Mouse (Mus musculus) kidney, embryonic 14.5 days (tissue): ENCODE results near the gene Dedd2. TPM values are rescaled to one million over a fixed set of nuclear protein-coding genes. Genes with fewer than 3 reads are reported as not detected.

Experiments used
- ATAC-seq: fragments of 200-750 bp; cut with Nextera tagmentation; 2 replicates; pipeline ENCODE4 v1.8.0; 2017; ENCODE audit warnings: moderate number of reproducible peaks, mild to moderate bottlenecking, moderate TSS enrichment, moderate library complexity; ENCODE audit not compliant: low FRiP score, low TSS enrichment
- H3K27ac ChIP-seq: fragments of 300-500 bp; sonication (generic); 2 replicates; pipeline ENCODE4 v1.5.1; 2014; ENCODE audit warnings: low read depth, mild to moderate bottlenecking, low read length, moderate library complexity, mixed read lengths
- H3K27me3 ChIP-seq: fragments of 300-500 bp; sonication (generic); 2 replicates; pipeline ENCODE4 v1.6.1; 2014; ENCODE audit warnings: mild to moderate bottlenecking, low read length; ENCODE audit not compliant: control insufficient read depth, insufficient read depth
- H3K36me3 ChIP-seq: fragments of 300-500 bp; sonication (generic); 2 replicates; pipeline ENCODE4 v1.6.1; 2014; ENCODE audit warnings: low read length, mixed read lengths; ENCODE audit not compliant: control insufficient read depth, insufficient read depth
- H3K4me1 ChIP-seq: fragments of 300-500 bp; sonication (generic); 2 replicates; pipeline ENCODE4 v1.6.1; 2014; ENCODE audit warnings: low read length, mixed read lengths; ENCODE audit not compliant: control insufficient read depth, insufficient read depth
- H3K4me2 ChIP-seq: fragments of 300-500 bp; sonication (generic); replicated peaks from 2 replicates; pipeline ENCODE4 v1.6.1; 2014; ENCODE audit warnings: low read depth, mild to moderate bottlenecking, low read length
- H3K4me3 ChIP-seq: fragments of 300-500 bp; sonication (generic); 2 replicates; pipeline ENCODE4 v1.5.1; 2014; ENCODE audit warnings: mild to moderate bottlenecking, low read length
- H3K9ac ChIP-seq: fragments of 300-500 bp; sonication (generic); 2 replicates; pipeline ENCODE4 v1.6.1; 2014; ENCODE audit warnings: low read depth, mild to moderate bottlenecking, low read length, moderate library complexity
- H3K9me3 ChIP-seq: fragments of 300-500 bp; sonication (generic); 2 replicates; pipeline ENCODE4 v1.6.1; 2016; ENCODE audit warnings: low read length; ENCODE audit not compliant: control insufficient read depth
- WGBS: fragments of 180-500 bp; shearing (Covaris S2); extraction: QIAGEN DNeasy Blood & Tissue Kit; methylation state at CpG from one replicate; pipeline ENCODE4 v1.1.7; 2014; 5-methylcytosine and 5-hydroxymethylcytosine counted together
- polyA plus RNA-seq: library from polyadenylated mRNA; unstranded; fragments of >200 nt; fragmentation: Nextera tagmentation; extraction: Ambion mirVana; gene quantifications from 2 replicates; pipeline ENCODE4 v1.2.1, GENCODE M21; 2014

Gene Dedd2
- polyA plus RNA-seq, 1 experiment from 2014 or later, result 10.8 TPM

DNA sequence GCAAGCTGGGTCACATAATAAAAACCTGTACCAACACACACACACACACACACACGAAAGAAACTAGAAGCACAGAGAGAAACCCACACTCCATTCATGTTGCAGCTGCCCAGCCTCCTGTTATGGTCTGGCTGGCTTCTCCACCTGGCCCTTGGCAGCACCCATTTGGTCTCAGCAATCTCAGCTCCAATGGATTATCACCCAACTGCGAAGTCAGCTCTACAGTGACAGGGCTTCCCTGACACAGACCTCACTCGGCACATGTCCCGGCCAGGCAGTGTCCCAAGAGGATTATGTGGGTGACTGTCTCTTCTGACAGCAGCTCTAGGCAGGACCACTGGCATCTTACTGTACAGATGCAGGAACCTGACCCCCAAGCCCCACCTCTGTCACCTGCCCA lies 9.9 kb downstream of the Dedd2 start:
- Histone ChIP-seq H3K4me2 (no peak overlapping the region), H3K27me3 (no peaks in the 10 kb centered on the region), H3K9me3 (no peaks in the 10 kb centered on the region), H3K27ac (no peak overlapping the region), H3K4me3 (no peak overlapping the region), H3K4me1 (0 out of 2 replicates have a peak, but pooled peaks cover 3% of the 10 kb centered on the region), H3K36me3 (peaks cover 16% of the 10 kb centered on the region; the same call in 1 of the 2 replicates), H3K9ac (no peak overlapping the region)
- no peak for ATAC-seq
- 70% methylated on average over 4 of the region's 4 CpGs for WGBS

GRCm38 (mm10) chr7:25209161-25209622 lies 11.2 kb downstream of the Dedd2 start:
- Histone ChIP-seq H3K9me3 (no peaks in the 10 kb centered on the region), H3K4me1 (0 out of 2 replicates have a peak, but pooled peaks cover 3% of the 10 kb centered on the region), H3K4me2 (no peak overlapping the region), H3K36me3 (peaks cover 12% of the 10 kb centered on the region; the same call in 1 of the 2 replicates), H3K27me3 (no peaks in the 10 kb centered on the region), H3K27ac (no peak overlapping the region), H3K4me3 (no peak overlapping the region), H3K9ac (no peak overlapping the region)
- WGBS, result 39% methylated on average over 3 of the region's 3 CpGs
- ATAC-seq, result 0 out of 2 replicates have a peak, but pooled peaks have one; percentile 30

DNA sequence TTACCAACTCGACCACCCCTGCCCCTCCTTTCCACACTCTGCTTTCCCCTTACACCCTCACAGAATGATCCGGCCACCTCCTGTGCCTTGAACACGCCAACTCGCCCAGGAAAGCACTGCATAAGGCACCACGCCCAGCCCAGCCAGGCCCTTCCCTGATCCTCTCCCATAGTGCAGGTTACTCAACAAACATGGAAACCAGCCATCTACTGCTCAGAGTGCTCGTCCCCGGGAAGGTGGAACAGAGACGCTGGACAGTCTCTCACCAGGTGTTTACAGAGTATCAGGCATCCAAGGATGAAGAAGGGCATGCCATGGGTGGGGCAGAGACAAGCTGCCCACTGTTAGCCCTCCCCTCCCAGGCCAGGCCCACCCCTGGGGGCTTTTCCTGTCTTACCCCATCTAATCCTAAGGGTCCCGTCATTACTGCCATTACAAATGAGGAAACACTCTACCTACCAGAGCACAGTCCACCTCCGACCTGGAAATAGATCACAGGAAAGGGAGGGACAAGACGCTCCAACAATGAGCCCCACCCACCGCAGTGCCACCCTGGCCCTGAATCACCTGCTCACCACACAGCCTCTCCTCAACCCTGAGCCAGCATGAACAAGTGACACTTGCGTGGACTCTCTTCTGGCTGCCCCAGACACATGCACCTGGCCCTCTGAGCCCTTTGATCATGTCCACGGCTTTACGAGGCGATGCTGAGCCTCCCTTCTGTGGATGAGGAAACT lies 14.2 kb downstream of the Dedd2 start:
- no peaks in the 10 kb centered on the region for H3K9me3 ChIP-seq
- H3K27me3 ChIP-seq, result no peaks in the 10 kb centered on the region
- no peak overlapping the region for H3K4me2 ChIP-seq
- 82% methylated on average over 16 of the region's 16 CpGs for WGBS
- H3K36me3 ChIP-seq, result peaks cover 23% of the 10 kb centered on the region; the same call in 1 of the 2 replicates
- no peak overlapping the region for H3K9ac ChIP-seq
- H3K4me3 ChIP-seq, result no peak overlapping the region
- no peak for ATAC-seq
- no peak overlapping the region for H3K27ac ChIP-seq
- H3K4me1 ChIP-seq, result 0 out of 2 replicates have a peak, but pooled peaks cover 3% of the 10 kb centered on the region

DNA sequence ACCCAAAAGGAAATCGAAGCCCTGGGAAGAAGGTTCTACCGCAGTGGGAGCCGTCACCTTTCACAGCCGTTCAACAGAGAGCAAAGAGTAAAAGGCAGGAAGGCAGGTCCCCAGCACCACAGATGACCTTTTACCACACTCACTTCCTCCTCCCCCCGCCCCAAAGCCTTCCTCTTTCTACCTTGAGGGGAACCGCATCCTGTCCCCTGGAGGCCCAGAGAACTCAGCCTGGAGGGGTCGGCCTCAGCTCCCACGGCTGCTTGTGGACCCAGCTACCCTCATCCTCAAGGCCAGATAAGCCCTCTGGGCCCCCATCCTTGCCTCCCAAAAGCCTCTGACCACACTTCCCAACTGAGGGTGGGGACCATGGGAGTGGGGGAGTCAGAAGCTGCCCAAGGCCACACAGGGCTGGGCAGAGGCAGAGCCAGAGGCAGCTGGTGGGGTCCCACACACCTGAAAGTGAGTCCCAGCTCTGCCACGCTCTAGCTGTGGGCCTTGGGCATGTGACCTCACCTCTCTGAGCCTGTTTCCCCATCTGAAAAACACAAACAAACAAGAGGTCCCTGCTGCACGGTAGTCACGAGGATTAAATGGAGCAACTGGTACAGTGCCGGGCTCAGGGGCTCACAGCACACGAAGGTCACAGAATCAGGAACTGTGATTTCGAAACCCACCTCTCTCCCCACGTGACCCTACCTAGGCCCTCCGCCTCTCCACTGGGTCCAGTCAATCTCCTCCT lies 14.9 kb downstream of the Dedd2 start:
- no peak overlapping the region for H3K27ac ChIP-seq
- H3K4me3 ChIP-seq, result no peak overlapping the region
- H3K4me2 ChIP-seq, result no peak overlapping the region
- H3K9ac ChIP-seq, result no peak overlapping the region
- no peak for ATAC-seq
- H3K27me3 ChIP-seq, result no peaks in the 10 kb centered on the region
- 0 out of 2 replicates have a peak, but pooled peaks cover 3% of the 10 kb centered on the region for H3K4me1 ChIP-seq
- WGBS, result 71% methylated on average over 15 of the region's 16 CpGs
- H3K9me3 ChIP-seq, result no peaks in the 10 kb centered on the region
- H3K36me3 ChIP-seq, result peaks cover 23% of the 10 kb centered on the region; the same call in 1 of the 2 replicates

DNA sequence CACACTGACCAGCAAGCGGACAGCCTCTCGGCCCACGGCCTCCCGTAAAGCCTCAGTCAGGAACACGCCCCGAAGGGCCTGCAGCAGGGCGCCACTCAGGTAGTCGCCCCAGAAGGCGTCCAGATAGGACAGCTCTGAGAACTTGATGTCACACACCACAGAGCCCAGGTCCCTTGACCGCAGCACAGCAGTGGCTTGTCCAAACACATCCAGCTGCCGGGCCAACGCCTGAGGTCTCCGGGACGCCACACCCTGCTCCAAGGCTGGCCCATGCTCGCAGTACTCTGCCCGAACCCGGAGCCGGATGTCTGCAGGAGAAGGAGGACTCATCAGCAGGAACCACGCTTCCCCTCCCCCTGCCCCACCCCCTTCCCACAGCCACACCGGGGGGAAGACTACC lies 16.8 kb downstream of the Dedd2 start:
- Histone ChIP-seq H3K9ac (no peak overlapping the region), H3K9me3 (no peaks in the 10 kb centered on the region), H3K4me2 (no peak overlapping the region), H3K27me3 (no peaks in the 10 kb centered on the region), H3K4me3 (no peak overlapping the region), H3K4me1 (0 out of 2 replicates have a peak, but pooled peaks cover under 1% of the 10 kb centered on the region), H3K27ac (no peak overlapping the region), H3K36me3 (peaks cover 13% of the 10 kb centered on the region; the same call in 1 of the 2 replicates)
- no peak for ATAC-seq
- 80% methylated on average over 20 of the region's 20 CpGs for WGBS

- Histone ChIP-seq H3K36me3 (peaks cover 4% of the 10 kb centered on the region; the same call in 1 of the 2 replicates), H3K27ac (no peak overlapping the region), H3K4me1 (no peaks in the 10 kb centered on the region), H3K9ac (no peak overlapping the region), H3K27me3 (no peaks in the 10 kb centered on the region), H3K4me2 (no peak overlapping the region), H3K9me3 (no peaks in the 10 kb centered on the region), H3K4me3 (no peak overlapping the region)
- ATAC-seq, result no peak
- 64% methylated on average over 10 of the region's 10 CpGs for WGBS
Measured at GRCm38 (mm10) chr7:25197384-25198018, 22.9 kb downstream of the Dedd2 start.

GRCm38 (mm10) chr7:25196107-25196506 lies 24.3 kb downstream of the Dedd2 start:
- Histone ChIP-seq H3K36me3 (no peaks in the 10 kb centered on the region), H3K4me1 (no peaks in the 10 kb centered on the region), H3K4me2 (no peak overlapping the region), H3K9ac (no peak overlapping the region), H3K27me3 (no peaks in the 10 kb centered on the region), H3K9me3 (no peaks in the 10 kb centered on the region), H3K27ac (no peak overlapping the region), H3K4me3 (no peak overlapping the region)
- 84% methylated on average over 9 of the region's 9 CpGs for WGBS
- no peak for ATAC-seq

DNA sequence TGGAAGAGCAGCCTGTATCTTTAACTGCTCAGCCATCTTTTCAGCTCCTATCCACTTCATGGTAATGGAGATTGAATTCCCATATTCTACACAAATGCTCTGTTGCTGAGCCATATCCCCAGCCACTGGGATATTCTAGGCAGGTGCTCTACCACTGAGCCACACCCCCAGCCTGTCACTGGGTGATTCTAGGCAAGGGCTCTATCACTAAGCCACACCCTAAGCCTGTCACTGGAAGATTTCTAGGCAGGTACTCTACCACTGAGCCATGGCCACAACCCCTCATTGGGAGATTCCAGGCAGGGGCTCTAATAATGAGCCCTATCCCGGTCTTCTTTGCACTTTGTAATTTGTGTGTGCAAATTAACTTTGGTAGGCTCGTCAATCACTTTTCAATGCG lies 25.3 kb downstream of the Dedd2 start:
- Histone ChIP-seq H3K9ac (no peak overlapping the region), H3K4me1 (no peaks in the 10 kb centered on the region), H3K4me2 (no peak overlapping the region), H3K27ac (no peak overlapping the region), H3K36me3 (no peaks in the 10 kb centered on the region), H3K27me3 (no peaks in the 10 kb centered on the region), H3K9me3 (no peaks in the 10 kb centered on the region), H3K4me3 (no peak overlapping the region)
- 77% methylated on average over 3 of the region's 3 CpGs for WGBS
- ATAC-seq, result no peak
